Mouse (Mus musculus) heart, adult 18-20 months (tissue): ENCODE data around the gene Gm29735. TPM values are rescaled to one million over a fixed set of nuclear protein-coding genes. Genes with fewer than 3 reads are reported as not detected.
"Not testable (repeated sequence)": the region's sequence is repeated elsewhere in the genome, so short reads cannot be mapped to it uniquely, and the experiment has no call there.

ENCODE experiments used
- DNase-seq, 2 experiments: peaks; one replicate each; pipeline ENCODE4 v3.0.0; 2021 to 2022; ENCODE audit warnings: mixed read lengths in 1 of 2
- long read RNA-seq, 2 experiments: library from polyadenylated mRNA; stranded (forward); transcript quantifications; one replicate each; pipeline ENCODE4 v2.0.0; 2021
- total RNA-seq, 2 experiments: library from RNA; stranded (reverse); gene quantifications; 2 replicates each; pipeline ENCODE4 v1.2.3; 2021

The Gm29735 gene
- total RNA-seq = not detected
- long read RNA-seq, experiment 1 = 0 reads
- long read RNA-seq, experiment 2 = 0 reads

DNA sequence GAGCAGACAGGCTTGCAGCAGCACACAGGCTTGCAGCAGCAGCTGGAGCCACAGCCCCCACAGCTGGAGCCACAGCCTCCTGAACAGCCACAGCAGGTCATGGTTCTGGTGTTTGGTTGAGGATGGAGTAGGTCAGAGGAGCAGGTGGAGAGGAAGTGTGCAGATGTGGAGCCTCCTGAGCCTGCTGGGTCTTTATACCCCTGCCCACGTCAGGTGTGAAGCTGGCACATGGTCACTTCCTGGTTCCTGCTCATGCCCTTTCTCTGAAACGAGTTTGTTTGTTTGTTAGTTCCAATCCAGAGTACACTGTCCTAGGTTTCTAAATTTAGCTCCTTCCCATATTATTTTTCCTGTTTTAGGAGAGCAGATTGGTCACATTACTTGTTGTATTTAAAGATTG lies at the start of gene Gm29735:
Gene Gm29735, minus strand, starts transcription at position 101 of the 400 bp plus-strand sequence.
- not testable (repeated sequence) for DNase-seq

DNA sequence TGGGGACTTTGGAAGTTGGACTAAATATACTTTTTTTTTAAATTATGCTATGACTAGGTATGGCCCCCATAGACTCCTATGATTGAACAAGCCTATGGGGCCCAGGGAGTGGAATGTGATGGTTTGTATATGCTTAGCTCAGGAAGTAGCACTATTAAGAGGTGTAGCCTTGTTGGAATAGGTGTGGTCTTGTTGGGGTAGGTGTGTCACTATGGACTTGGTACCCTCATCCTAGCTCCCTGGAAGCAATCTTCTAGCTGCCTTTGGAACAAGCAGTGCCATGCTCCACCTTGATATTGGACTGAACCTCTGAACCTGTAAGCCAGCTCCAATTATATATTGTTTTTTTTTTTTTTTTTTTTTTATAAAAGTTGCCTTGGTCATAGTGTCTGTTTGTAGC lies 48.6 kb upstream of the Gm29735 start:
- DNase-seq = no peak

DNA sequence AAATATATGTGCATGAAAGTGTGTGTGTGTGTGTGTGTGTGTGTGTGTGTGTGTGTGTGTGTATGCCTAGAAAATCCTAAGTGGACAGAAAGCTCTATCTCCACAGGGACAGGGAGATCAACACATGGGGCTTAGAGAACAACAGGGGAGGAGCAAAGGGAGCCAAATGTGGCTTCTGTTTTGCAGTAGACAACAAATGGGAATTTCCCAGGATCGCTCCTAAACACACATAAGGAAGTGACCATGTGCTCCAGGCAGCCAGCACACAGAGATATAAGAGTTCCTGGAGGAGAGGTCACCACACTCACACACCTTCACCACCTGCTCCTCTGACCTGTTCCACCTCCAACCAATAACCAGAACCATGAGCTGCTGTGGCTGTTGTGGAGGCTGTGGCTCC lies 44.2 kb upstream of the Gm29735 start, which contains the start of gene Krtap5-3:
Gene Krtap5-3, plus strand, starts transcription at position 301 of the 400 bp plus-strand sequence.
- no peak for DNase-seq

DNA sequence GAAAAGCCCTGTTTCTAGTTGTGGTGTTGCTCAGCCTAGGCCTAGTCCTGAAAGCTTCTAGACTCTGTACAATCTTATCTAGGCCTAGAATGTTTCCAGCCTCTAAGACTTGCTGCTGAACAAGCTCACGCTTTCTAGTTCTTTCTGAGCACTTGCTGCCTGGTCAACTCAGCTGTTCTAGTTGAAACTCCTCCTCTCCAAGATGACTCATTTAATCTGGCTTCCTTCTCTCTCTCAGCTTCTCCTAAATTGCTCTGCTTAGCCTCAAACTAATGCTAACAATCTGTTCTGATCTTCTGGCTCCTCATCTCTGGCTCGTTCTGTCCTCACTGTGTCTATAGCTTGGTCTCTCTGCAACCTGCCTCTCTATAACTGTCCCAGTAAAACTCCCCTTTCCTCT lies 41.8 kb upstream of the Gm29735 start:
- no peak for DNase-seq

DNA sequence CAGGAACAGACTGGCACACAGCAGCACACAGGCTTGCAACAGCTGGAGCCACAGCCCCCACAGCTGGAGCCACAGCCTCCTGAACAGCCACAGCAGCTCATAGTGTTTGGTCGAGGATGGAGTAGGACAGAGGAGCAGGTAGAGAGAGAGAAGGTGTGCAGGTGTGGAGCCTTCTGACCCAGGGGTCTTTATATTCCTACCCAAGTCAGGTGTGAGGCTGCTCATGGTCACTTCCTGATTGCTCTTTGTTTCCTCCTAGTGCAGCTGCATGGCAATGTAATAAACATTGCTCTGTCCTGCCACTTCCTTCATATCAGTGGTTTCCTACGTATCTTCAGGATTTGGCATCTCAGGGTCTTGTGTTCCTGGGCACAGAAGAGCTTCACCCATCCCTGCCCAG lies 33.4 kb upstream of the Gm29735 start, which contains the start of gene Gm10153:
Gene Gm10153, minus strand, starts transcription at position 101 of the 400 bp plus-strand sequence.
- no peak for DNase-seq

DNA sequence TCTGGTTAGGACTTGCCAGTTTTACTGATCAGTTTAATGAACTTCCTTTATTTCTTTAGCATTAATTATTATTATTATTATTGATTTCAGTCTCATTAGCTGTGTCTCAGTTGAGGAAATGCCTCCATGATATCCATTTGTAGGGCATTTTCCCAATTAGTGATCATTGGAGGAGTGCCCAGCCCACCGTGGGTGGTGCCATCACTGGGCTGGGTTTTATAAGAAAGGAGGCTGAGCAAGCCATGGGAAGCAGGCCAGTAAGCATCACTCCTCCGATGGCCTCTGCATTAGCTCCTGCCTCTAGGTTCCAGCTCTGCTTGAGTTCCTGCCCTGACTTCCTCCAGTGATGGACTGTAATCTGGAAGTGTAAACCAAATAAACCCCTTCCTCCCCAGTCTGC lies 31.2 kb upstream of the Gm29735 start:
- no peak for DNase-seq

DNA sequence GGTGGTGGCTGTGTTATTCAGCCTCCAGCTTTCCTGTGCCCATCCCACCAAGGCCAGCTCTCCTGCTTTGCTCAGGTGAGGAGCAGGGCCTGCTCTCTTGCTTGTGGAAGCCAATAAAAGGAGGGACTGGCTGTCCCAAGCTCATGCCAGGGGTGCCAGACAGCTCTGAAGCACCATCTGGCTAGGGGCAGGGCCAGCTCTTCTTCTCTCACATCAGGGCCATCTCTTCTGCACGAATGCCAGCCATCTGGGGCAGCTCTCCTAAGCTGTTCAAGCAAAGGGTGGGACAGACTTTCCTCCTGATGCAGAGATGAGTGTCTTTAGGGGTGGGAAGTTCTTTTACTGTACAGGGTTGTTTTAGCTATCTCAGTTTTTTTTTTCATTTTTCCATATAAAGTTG lies 24.1 kb upstream of the Gm29735 start:
- DNase-seq = no peak

DNA sequence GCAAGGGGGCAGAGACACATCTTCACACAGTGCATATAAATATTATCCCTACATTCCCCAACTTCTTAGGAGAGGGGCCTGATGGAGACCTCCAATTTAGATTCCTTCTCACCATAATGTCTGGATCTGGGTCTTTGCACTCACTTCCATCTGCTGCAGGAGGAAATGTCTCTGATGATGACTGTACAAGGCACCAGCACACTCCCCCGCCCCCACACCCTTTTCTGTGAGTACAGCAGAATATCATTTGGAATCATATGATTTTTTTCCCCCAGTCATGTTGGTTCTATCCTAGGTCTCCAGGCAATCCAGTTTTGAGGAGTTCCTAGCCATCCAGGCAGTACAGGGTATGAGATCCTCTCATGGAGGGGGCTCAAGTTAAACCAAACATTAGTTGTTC lies 21.8 kb upstream of the Gm29735 start:
- no peak for DNase-seq

DNA sequence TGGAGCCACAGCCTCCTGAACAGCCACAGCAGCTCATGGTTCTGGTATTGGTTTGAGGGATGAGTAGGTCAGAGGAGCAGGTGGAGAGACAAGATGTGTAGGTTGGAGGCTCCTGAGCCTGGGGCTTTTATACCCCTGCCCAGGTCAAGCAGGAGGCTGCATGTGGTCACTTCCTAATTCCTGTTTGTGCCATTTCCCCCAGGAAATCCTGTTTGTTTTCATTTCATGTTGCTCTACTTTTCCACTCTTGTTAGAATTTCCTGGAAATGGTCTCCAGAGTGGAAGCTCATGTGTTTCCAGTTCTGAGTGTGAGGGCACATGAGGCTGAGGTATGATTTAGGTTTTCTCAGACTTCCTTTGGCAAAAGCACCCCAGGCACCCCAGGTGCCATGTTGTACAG lies 19.0 kb upstream of the Gm29735 start, which contains the start of gene Krtap5-2:
Gene Krtap5-2, minus strand, starts transcription at position 101 of the 400 bp plus-strand sequence.
- not testable (repeated sequence) for DNase-seq

DNA sequence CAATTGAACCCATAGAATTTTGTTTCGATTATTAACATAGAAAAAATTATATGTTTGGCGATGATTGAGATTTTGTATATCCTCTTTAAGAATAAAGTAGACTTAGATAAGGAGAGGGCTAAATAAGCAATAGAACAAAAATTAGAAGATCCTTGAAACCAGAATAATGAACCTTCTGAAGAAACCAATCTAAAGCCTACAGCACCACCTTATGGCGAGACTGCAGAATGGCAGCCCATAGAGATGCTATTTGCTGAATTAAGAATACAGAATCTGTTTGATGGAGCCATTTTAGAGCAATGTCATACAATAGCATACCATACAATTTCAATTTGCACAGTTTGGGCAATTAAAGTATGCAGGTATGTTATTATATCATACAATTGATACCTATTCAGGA lies 12.9 kb upstream of the Gm29735 start:
- peak in 1 of 2 experiments; percentile 10 for DNase-seq

DNA sequence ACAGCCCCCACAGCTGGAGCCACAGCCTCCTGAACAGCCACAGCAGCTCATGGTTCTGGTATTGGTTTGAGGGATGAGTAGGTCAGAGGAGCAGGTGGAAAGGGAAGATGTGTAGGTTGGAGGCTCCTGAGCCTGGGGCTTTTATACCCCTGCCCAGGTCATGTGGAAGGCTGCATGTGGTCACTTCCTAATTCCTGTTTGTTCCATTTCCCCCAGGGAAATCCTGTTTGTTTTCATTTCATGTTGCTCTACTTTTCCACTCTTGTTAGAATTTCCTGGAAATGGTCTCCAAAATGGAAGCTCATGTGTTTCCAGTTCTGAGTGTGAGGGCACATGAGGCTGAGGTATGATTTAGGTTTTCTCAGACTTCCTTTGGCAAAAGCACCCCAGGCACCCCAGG lies 8.7 kb upstream of the Gm29735 start, which contains the start of gene Gm4553:
Gene Gm4553, minus strand, starts transcription at position 101 of the 400 bp plus-strand sequence.
- not testable (repeated sequence) for DNase-seq

DNA sequence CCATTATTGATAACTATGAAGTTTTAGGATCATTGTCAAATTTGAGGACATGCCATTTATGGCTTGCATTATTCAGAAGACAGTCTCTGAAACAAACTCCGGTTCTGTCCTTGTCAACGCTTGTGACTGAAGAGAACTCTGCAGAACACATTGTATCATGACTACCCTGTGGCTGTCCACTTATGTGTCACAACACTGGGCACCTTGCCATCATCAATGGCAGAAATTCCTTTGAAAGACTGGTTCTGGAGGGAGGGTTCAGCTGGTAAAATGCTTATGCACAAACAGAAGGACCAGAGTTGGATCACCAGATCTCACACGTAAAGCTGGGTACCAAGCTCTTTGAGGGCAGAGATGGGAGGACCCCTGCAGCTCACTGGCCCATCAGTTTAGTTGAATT lies 2.5 kb upstream of the Gm29735 start:
- no peak for DNase-seq

DNA sequence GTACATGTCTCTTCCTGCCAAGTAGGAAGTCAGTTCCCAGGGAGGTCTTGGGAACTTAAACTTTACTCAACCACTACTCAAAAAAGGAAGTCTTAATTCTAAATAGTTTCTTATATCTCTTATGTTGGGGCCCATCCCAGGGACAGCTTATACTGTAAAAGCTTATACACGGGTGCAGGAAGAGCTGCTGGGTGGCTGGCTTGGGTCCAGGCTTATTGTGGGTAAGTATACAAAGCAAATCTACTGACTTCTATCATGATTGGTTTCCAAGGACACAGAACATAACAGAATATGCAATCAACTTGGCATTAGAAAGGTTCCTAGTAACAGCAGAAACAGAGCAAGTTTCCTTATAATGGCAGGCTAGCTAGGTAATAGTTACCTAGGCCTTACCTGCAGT lies 1.6 kb downstream of the Gm29735 start:
- DNase-seq = no peak

DNA sequence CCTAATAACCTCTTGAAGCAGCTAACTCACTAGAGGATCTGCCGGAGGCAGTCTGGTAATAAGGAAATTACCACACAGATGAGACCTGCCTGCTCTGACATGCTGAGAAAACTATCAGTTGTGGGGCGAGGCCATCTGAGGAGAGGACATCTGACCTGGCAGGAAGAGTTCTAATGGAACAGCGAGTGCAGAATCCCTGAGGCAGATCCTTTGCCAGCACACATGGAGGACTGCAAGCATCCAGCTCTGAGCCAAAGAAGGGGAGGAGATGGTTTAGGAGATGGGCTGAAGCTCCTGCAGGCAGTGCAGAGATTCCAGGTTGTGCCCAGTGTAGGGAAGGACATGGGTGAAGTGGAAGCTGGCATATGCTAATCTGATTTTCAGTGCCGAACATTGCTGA lies 4.7 kb downstream of the Gm29735 start:
- no peak for DNase-seq

DNA sequence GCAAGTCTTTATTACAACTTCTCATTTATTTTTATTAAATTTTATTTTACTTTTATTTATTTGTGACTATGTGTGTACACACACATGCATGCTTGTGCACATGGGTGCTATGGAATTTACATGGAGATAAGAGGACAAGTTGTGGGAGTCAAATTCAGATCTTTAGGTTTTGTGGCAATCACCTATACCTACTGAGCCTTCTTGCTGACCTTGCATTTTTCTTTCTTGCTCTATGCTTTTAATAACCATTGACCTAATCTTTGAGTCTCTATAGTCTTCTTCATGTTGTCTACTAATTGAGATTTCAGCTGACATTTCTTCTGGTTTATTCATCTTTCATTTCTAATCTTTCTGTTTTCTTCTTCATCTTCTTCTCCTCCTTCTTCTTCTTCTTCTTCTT lies 8.3 kb downstream of the Gm29735 start:
- no peak for DNase-seq

DNA sequence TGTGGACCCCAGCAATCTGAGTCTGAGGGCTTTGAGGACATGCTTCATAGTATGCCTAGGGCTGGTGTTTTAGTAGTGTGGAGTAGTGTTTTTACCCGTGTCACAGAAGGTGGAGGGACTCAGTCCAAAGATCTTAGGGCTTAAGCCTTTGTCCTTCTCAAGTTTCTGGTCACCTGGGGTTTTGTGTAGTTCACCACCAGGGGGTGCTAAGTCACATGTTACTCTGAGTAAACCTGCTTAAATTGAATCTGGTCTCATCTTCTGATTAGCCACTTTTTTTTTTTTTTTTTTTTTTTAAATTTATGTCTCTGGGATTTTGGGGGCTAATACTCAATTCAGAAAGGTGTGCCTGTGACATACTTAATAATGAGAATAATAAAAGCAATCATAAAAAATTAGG lies 10.9 kb downstream of the Gm29735 start:
- DNase-seq = peak; percentile 42 to 74

DNA sequence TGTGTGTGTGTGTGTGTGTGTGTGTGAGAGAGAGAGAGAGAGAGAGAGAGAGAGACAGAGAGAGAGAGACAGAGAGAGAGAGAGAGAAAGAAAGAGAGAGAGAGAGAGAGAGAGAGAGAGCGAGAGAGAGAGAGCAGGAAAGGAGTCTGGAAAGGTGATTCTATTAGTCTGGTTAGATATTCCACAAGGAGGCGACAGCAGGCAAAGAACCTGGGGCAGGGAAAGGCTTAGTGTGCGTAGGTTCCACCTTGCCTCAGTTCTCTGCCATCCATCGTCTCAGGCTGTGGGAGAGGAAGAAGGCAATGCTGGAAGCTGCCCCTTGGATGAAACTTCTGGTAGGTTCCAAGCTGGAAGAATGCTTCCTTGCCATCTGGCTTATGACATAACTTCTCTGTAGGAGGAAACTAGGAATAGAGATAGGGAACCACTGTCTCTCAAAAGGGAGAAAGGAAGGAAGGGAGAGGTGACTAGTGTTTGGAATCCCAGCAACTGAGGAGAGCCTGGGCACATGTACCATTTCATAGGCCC lies 11.4 kb downstream of the Gm29735 start:
- DNase-seq = no peak

DNA sequence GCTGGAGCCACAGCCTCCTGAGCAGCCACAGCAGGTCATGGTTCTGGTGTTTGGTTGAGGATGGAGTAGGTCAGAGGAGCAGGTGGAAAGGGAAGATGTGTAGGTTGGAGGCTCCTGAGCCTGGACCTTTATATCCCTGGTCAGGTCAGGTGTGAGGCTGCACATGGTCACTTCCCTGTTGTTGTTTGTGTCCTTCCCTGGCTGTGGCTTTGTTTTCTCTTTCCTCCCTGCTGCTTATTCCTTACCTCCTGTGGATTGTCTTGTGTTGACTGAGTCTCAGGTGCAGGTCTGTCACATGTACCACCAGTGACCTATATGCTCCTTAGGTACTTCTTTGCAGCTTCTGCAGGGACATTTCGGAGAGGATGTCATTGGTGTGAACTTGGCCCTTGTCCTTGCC lies 12.4 kb downstream of the Gm29735 start, which contains the start of gene Gm45337:
Gene Gm45337, minus strand, starts transcription at position 101 of the 400 bp plus-strand sequence.
- no peak for DNase-seq

DNA sequence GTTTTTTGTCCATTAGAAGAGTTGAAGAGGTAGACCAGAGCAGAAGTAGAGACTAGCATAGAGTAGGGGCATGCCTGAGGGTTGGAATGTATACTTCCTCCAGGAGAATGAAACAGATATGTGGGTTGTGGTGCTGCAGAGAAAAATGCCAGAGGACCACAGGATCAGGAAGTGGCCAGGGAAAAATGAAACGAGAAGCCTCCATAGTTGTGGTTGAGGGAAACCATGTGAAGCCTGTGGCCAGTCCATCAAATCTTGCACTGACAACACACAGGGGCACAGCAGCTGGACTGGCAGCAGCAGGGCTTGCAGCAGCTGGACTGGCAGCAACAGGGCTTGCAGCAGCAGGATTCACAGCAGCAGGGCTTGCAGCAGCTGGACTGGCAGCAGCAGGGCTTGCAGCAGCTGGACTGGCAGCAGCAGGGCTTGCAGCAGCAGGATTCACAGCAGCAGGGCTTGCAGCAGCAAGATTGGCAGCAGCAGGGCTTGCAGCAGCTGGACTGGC lies 13.4 kb downstream of the Gm29735 start:
- not testable (repeated sequence) for DNase-seq

DNA sequence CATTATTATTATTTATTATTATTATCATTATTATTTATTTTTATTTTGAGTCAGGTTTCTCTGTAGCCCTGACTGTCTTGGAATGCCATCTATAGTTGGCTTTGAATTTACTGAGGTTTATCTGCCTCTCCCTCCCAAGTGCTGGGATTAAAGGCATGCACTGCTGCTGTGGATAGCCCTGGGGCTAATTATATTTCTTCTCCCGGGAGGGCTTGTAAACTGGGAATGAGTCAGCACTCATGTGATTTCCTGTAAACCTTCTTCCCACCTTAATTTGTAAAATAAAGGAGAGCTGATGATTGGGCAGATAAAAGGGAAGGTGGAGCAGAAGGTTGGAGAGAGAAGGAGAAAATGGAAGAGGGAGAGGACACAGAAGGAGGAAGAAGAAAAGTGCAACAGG lies 16.2 kb downstream of the Gm29735 start:
- DNase-seq = no peak

DNA sequence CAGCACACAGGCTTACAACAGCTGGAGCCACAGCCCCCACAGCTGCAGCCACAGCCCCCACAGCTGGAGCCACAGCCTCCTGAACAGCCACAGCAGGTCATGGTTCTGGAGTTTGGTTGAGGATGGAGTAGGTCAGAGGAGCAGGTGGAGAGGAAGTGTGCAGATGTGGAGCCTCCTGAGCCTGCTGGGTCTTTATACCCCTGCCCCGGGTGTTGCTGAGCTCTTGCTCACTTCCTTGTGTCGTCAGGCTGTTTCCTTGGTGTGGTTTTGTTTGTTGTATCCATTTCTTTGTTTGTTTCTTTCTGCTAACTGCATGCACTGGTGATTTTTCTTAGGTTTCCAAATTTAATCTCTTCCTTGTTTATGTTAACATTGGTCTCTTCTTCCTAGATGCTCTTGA lies 21.0 kb downstream of the Gm29735 start, which contains the start of gene Gm39115:
Gene Gm39115, minus strand, starts transcription at position 101 of the 400 bp plus-strand sequence.
- DNase-seq = not testable (repeated sequence)

DNA sequence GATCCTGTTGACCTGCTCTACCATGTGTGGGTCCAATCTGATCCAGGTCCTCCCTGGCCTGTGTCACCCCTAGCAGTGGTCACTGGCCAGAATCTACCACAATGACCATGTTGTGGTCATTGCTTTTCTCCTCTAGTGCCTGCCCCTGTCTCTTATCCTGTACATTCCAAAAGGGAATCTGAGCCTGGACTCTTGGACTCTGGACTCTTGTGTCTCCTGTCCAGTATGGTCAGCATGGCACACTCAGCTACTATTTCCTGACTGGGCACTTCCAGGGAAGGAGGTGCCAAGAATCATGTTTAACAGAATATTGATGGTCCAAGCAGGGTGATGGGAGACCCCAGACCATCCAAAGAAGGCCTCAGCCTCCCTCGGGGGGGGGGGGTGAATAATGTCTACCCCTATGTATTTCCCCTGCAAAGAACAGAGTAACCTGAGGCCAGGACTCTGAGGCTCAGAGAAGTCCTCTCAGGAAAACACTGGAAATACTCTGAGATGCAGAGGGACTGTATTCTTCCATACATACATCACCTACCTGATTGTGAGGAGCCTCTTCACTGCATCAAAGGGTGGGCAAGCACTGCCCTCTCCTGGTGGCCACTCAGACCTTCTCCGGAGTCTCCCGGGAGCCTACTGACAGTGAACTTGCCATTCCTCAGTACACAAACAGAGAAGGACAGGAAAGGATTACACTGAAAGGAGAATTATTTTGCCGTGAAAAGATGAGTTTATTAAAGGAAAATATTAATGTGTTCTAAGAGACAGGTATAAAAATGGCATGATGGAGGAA lies 22.5 kb downstream of the Gm29735 start:
- DNase-seq = peak in 1 of 2 experiments; percentile 6

DNA sequence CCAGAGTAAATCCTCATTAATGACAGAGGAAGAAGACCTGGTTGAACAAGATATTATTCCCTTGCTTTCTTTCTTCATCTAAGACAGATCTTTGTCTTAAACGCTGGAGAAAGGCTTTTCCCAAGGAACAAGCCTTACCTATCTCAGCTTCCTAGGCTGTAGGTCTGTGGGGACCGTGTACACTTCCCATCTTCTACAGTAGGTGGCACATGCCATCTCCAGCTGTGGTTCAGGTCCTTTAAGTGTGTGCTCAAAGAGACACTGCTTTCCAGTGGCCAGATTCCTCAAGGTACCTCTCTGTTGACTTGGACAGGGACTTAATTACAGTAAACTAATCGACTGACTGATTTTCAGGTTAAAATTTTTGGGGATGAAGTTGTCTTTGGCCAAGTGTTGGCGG lies 28.1 kb downstream of the Gm29735 start:
- DNase-seq = no peak
